Mouse (Mus musculus) embryo, embryonic 11 days (tissue): ENCODE measurements around the gene Vmn1r200.
A peak's percentile ranks its signal among the peaks of the same experiment; 100 is the strongest.
"Not testable (repeated sequence)": the region's sequence is repeated elsewhere in the genome, so short reads cannot be mapped to it uniquely, and the experiment has no call there.

ENCODE experiments used
- DNase-seq: peaks from one replicate; pipeline ENCODE4 v3.0.0-alpha.2; 2015

The Vmn1r200 gene

GRCm38 (mm10) chr13:22390073-22390472 is at the start of gene Vmn1r200:
TSS of gene Vmn1r200 (plus strand) at chr13:22390373.
- peak; percentile 42 for DNase-seq

- no peak for DNase-seq
Observed at GRCm38 (mm10) chr13:22350064-22350463, 40.1 kb upstream of the Vmn1r200 start, which contains the start of gene Vmn1r198. TSS of gene Vmn1r198 (plus strand) at chr13:22350364.

GRCm38 (mm10) chr13:22350813-22351212 is 39.4 kb upstream of the Vmn1r200 start:
- no peak for DNase-seq

- no peak for DNase-seq
Observed at GRCm38 (mm10) chr13:22379518-22379917, 10.7 kb upstream of the Vmn1r200 start, which contains the start of gene Vmn1r199. TSS of gene Vmn1r199 (plus strand) at chr13:22379818.

GRCm38 (mm10) chr13:22381128-22381527 is 9.0 kb upstream of the Vmn1r200 start:
- DNase-seq, result not testable (repeated sequence)

- DNase-seq, result no peak
Observed at GRCm38 (mm10) chr13:22383401-22383800, 6.8 kb upstream of the Vmn1r200 start.

GRCm38 (mm10) chr13:22387050-22387449 is 3.1 kb upstream of the Vmn1r200 start:
- no peak for DNase-seq

- no peak for DNase-seq
Observed at GRCm38 (mm10) chr13:22402978-22403377, 12.8 kb downstream of the Vmn1r200 start.
